Mouse (Mus musculus) embryonic fibroblast, embryonic 13.5 days (primary cell): ENCODE results near the gene Selenof.

ENCODE experiments used
- CTCF ChIP-seq: IDR thresholded peaks from 2 replicates; pipeline ENCODE4 v1.5.1; 2011; ENCODE audit warnings: mild to moderate bottlenecking, control low read depth, low read length, moderate library complexity, borderline replicate concordance; ENCODE audit not compliant: insufficient read depth
- POLR2A ChIP-seq: IDR thresholded peaks from 2 replicates; pipeline ENCODE4 v1.6.1; 2011; ENCODE audit warnings: low read depth, mild to moderate bottlenecking, control low read depth, low read length, moderate library complexity

GRCm38 (mm10) chr3:144603558-144603957 is 33.5 kb downstream of the Selenof start:
- TF ChIP-seq POLR2A (no peak), CTCF (no peak)
